Mouse (Mus musculus) intestine, embryonic 15.5 days (tissue): ENCODE data around the gene Mmgt2. TPM values are rescaled to one million over a fixed set of nuclear protein-coding genes. Genes with fewer than 3 reads are reported as not detected.
A peak's percentile ranks its signal among the peaks of the same experiment; 100 is the strongest.

ENCODE experiments used
- ATAC-seq: fragments of 200-750 bp; cut with Nextera tagmentation; 2 replicates; pipeline ENCODE4 v1.8.0; 2017; ENCODE audit warnings: moderate TSS enrichment, moderate library complexity
- H3K27ac ChIP-seq: fragments of 300-500 bp; sonication (generic); 2 replicates; pipeline ENCODE4 v1.5.1; 2015; ENCODE audit warnings: mild to moderate bottlenecking, inconsistent platforms
- H3K27me3 ChIP-seq: fragments of 300-500 bp; sonication (generic); replicated peaks from 2 replicates; pipeline ENCODE4 v1.6.1; 2015; ENCODE audit warnings: inconsistent platforms
- H3K36me3 ChIP-seq: fragments of 300-500 bp; sonication (generic); 2 replicates; pipeline ENCODE4 v1.6.1; 2015; ENCODE audit warnings: inconsistent platforms
- H3K4me1 ChIP-seq: fragments of 300-500 bp; sonication (generic); replicated peaks from 2 replicates; pipeline ENCODE4 v1.6.1; 2015; ENCODE audit warnings: inconsistent platforms
- H3K4me2 ChIP-seq: fragments of 300-500 bp; sonication (generic); replicated peaks from 2 replicates; pipeline ENCODE4 v1.6.1; 2015; ENCODE audit warnings: mild to moderate bottlenecking, inconsistent platforms
- H3K4me3 ChIP-seq: fragments of 300-500 bp; sonication (generic); replicated peaks from 2 replicates; pipeline ENCODE4 v1.5.1; 2015; ENCODE audit warnings: inconsistent platforms
- H3K9ac ChIP-seq: fragments of 300-500 bp; sonication (generic); 2 replicates; pipeline ENCODE4 v1.6.1; 2015; ENCODE audit warnings: inconsistent platforms
- H3K9me3 ChIP-seq: fragments of 300-500 bp; sonication (generic); 2 replicates; pipeline ENCODE4 v1.6.1; 2016; ENCODE audit warnings: inconsistent platforms
- WGBS: fragments of 180-500 bp; shearing (Covaris S2); methylation state at CpG from one replicate; pipeline ENCODE4 v1.1.7; 2015; 5-methylcytosine and 5-hydroxymethylcytosine counted together
- polyA plus RNA-seq: library from polyadenylated mRNA; unstranded; fragments of >200 nt; fragmentation: Nextera tagmentation; extraction: Ambion mirVana; gene quantifications from 2 replicates; pipeline ENCODE4 v1.2.1, GENCODE M21; 2015

Gene Mmgt2
- polyA plus RNA-seq, 1 experiment from 2014 or later, result 71.8 TPM

GRCm38 (mm10) chr11:62607952-62608201, 40.6 kb upstream of the Mmgt2 start:
- Histone ChIP-seq H3K27ac (no peak overlapping the region), H3K4me3 (no peak overlapping the region), H3K36me3 (peaks cover 33% of the 10 kb centered on the region), H3K27me3 (no peaks in the 10 kb centered on the region), H3K4me2 (no peak overlapping the region), H3K4me1 (peaks cover 18% of the 10 kb centered on the region), H3K9ac (no peak overlapping the region), H3K9me3 (no peaks in the 10 kb centered on the region)
- no peak for ATAC-seq
- WGBS, result 83% methylated on average over 1 of the region's 1 CpGs

- peaks cover 19% of the 10 kb centered on the region for H3K4me1 ChIP-seq
- H3K27ac ChIP-seq, result no peak overlapping the region
- 77% methylated on average over 10 of the region's 10 CpGs for WGBS
- ATAC-seq, result no peak
- H3K27me3 ChIP-seq, result no peaks in the 10 kb centered on the region
- H3K9me3 ChIP-seq, result no peaks in the 10 kb centered on the region
- no peak overlapping the region for H3K4me3 ChIP-seq
- H3K4me2 ChIP-seq, result no peak overlapping the region
- peaks cover 33% of the 10 kb centered on the region for H3K36me3 ChIP-seq
- no peak overlapping the region for H3K9ac ChIP-seq
Observed at GRCm38 (mm10) chr11:62608826-62609675, 39.4 kb upstream of the Mmgt2 start.

- 80% methylated on average over 6 of the region's 6 CpGs for WGBS
- H3K4me2 ChIP-seq, result no peak overlapping the region
- H3K4me3 ChIP-seq, result no peak overlapping the region
- H3K9me3 ChIP-seq, result no peaks in the 10 kb centered on the region
- H3K27ac ChIP-seq, result no peak overlapping the region
- H3K27me3 ChIP-seq, result no peaks in the 10 kb centered on the region
- no peak overlapping the region for H3K9ac ChIP-seq
- peaks cover 11% of the 10 kb centered on the region for H3K4me1 ChIP-seq
- ATAC-seq, result no peak
- peaks cover 29% of the 10 kb centered on the region for H3K36me3 ChIP-seq
Observed at GRCm38 (mm10) chr11:62610304-62610703, 38.2 kb upstream of the Mmgt2 start.

- peaks cover 15% of the 10 kb centered on the region for H3K36me3 ChIP-seq
- no peaks in the 10 kb centered on the region for H3K9me3 ChIP-seq
- H3K27ac ChIP-seq, result no peak overlapping the region
- 85% methylated on average over 10 of the region's 10 CpGs for WGBS
- H3K9ac ChIP-seq, result no peak overlapping the region
- no peak for ATAC-seq
- no peak overlapping the region for H3K4me3 ChIP-seq
- H3K27me3 ChIP-seq, result no peaks in the 10 kb centered on the region
- no peak overlapping the region for H3K4me2 ChIP-seq
- H3K4me1 ChIP-seq, result peaks cover 5% of the 10 kb centered on the region; the same call in 1 of the 2 replicates
Observed at GRCm38 (mm10) chr11:62612604-62613003, 35.9 kb upstream of the Mmgt2 start.

GRCm38 (mm10) chr11:62613657-62614365, 34.7 kb upstream of the Mmgt2 start:
- ATAC-seq, result peak; percentile 89
- H3K27me3 ChIP-seq, result no peaks in the 10 kb centered on the region
- peak overlapping the region; percentile 52; the same call in 1 of the 2 replicates for H3K27ac ChIP-seq
- H3K9ac ChIP-seq, result 0 out of 2 replicates have a peak overlapping the region, but pooled peaks have one; percentile 30
- H3K9me3 ChIP-seq, result no peaks in the 10 kb centered on the region
- peak overlapping the region; percentile 46 for H3K4me2 ChIP-seq
- peaks cover 13% of the 10 kb centered on the region for H3K36me3 ChIP-seq
- H3K4me3 ChIP-seq, result no peak overlapping the region
- H3K4me1 ChIP-seq, result peaks cover 5% of the 10 kb centered on the region; the same call in 1 of the 2 replicates
- 21% methylated on average over 19 of the region's 19 CpGs for WGBS

GRCm38 (mm10) chr11:62614876-62615410, 33.5 kb upstream of the Mmgt2 start:
- Histone ChIP-seq H3K27me3 (no peaks in the 10 kb centered on the region), H3K4me2 (no peak overlapping the region), H3K4me3 (no peak overlapping the region), H3K9ac (no peak overlapping the region), H3K27ac (no peak overlapping the region), H3K36me3 (peaks cover 15% of the 10 kb centered on the region), H3K9me3 (no peaks in the 10 kb centered on the region), H3K4me1 (peaks cover 5% of the 10 kb centered on the region; the same call in 1 of the 2 replicates)
- no peak for ATAC-seq
- 88% methylated on average over 8 of the region's 8 CpGs for WGBS

GRCm38 (mm10) chr11:62615456-62615855, 33.0 kb upstream of the Mmgt2 start:
- Histone ChIP-seq H3K9ac (no peak overlapping the region), H3K27me3 (no peaks in the 10 kb centered on the region), H3K4me3 (no peak overlapping the region), H3K27ac (0 out of 2 replicates have a peak overlapping the region, but pooled peaks have one; percentile 1), H3K9me3 (no peaks in the 10 kb centered on the region), H3K4me2 (no peak overlapping the region), H3K4me1 (peaks cover 5% of the 10 kb centered on the region; the same call in 1 of the 2 replicates), H3K36me3 (peaks cover 15% of the 10 kb centered on the region)
- no peak; the same call in 1 of the 2 replicates for ATAC-seq
- 85% methylated on average over 4 of the region's 4 CpGs for WGBS

- peaks cover 9% of the 10 kb centered on the region; the same call in 1 of the 2 replicates for H3K36me3 ChIP-seq
- H3K4me1 ChIP-seq, result peaks cover 13% of the 10 kb centered on the region
- H3K9ac ChIP-seq, result no peak overlapping the region
- 90% methylated on average over 8 of the region's 8 CpGs for WGBS
- H3K27ac ChIP-seq, result no peak overlapping the region
- H3K9me3 ChIP-seq, result no peaks in the 10 kb centered on the region
- H3K4me2 ChIP-seq, result no peak overlapping the region
- H3K4me3 ChIP-seq, result no peak overlapping the region
- no peaks in the 10 kb centered on the region for H3K27me3 ChIP-seq
- ATAC-seq, result no peak
Observed at GRCm38 (mm10) chr11:62621079-62621478, 27.4 kb upstream of the Mmgt2 start.

- H3K27me3 ChIP-seq, result no peaks in the 10 kb centered on the region
- no peaks in the 10 kb centered on the region for H3K9me3 ChIP-seq
- H3K4me1 ChIP-seq, result peaks cover 13% of the 10 kb centered on the region
- WGBS, result 86% methylated on average over 4 of the region's 4 CpGs
- H3K9ac ChIP-seq, result no peak overlapping the region
- peak overlapping the region; percentile 36; the same call in 1 of the 2 replicates for H3K27ac ChIP-seq
- H3K36me3 ChIP-seq, result peaks cover 9% of the 10 kb centered on the region; the same call in 1 of the 2 replicates
- H3K4me3 ChIP-seq, result no peak overlapping the region
- H3K4me2 ChIP-seq, result no peak overlapping the region
- no peak for ATAC-seq
Observed at GRCm38 (mm10) chr11:62621586-62622283, 26.7 kb upstream of the Mmgt2 start.

GRCm38 (mm10) chr11:62622850-62623249, 25.6 kb upstream of the Mmgt2 start:
- Histone ChIP-seq H3K27ac (0 out of 2 replicates have a peak overlapping the region, but pooled peaks have one; percentile 3), H3K4me1 (peaks cover 13% of the 10 kb centered on the region), H3K9ac (no peak overlapping the region), H3K4me3 (no peak overlapping the region), H3K9me3 (no peaks in the 10 kb centered on the region; the same call in 1 of the 2 replicates), H3K4me2 (no peak overlapping the region), H3K27me3 (no peaks in the 10 kb centered on the region), H3K36me3 (peaks cover 6% of the 10 kb centered on the region; the same call in 1 of the 2 replicates)
- WGBS, result 56% methylated on average over 4 of the region's 4 CpGs
- no peak for ATAC-seq

- H3K4me3 ChIP-seq, result no peak overlapping the region
- H3K4me1 ChIP-seq, result peaks cover 25% of the 10 kb centered on the region
- no peaks in the 10 kb centered on the region for H3K36me3 ChIP-seq
- ATAC-seq, result peak; percentile 86
- no peaks in the 10 kb centered on the region; the same call in 1 of the 2 replicates for H3K9me3 ChIP-seq
- 41% methylated on average over 10 of the region's 10 CpGs for WGBS
- H3K27ac ChIP-seq, result peak overlapping the region; percentile 89
- H3K27me3 ChIP-seq, result no peaks in the 10 kb centered on the region
- no peak overlapping the region for H3K9ac ChIP-seq
- H3K4me2 ChIP-seq, result peak overlapping the region; percentile 30
Observed at GRCm38 (mm10) chr11:62624341-62625291, 23.8 kb upstream of the Mmgt2 start.
